Mouse (Mus musculus) midbrain, embryonic 11.5 days (tissue): Measurements from ENCODE around the gene Anxa6. TPM values are rescaled to one million over a fixed set of nuclear protein-coding genes. Genes with fewer than 3 reads are reported as not detected.
A peak's percentile ranks its signal among the peaks of the same experiment; 100 is the strongest.
"Not testable (repeated sequence)": the region's sequence is repeated elsewhere in the genome, so short reads cannot be mapped to it uniquely, and the experiment has no call there.

Source experiments
- ATAC-seq: fragments of 200-750 bp; cut with Nextera tagmentation; 2 replicates; pipeline ENCODE4 v1.8.0; 2017; ENCODE audit warnings: moderate TSS enrichment, moderate library complexity; ENCODE audit not compliant: low FRiP score
- DNase-seq: peaks from one replicate; pipeline ENCODE4 v3.0.0; 2015; ENCODE audit warnings: low spot score; ENCODE audit errors: missing footprints
- H3K27ac ChIP-seq: fragments of 300-500 bp; sonication (generic); 2 replicates; pipeline ENCODE4 v1.5.1; 2014; ENCODE audit warnings: low read depth, low read length
- H3K27me3 ChIP-seq: fragments of 300-500 bp; sonication (generic); 2 replicates; pipeline ENCODE4 v1.6.1; 2014; ENCODE audit warnings: mild to moderate bottlenecking, low read length, moderate library complexity, mixed read lengths; ENCODE audit not compliant: control insufficient read depth, insufficient read depth
- H3K36me3 ChIP-seq: fragments of 300-500 bp; sonication (generic); 2 replicates; pipeline ENCODE4 v1.6.1; 2014; ENCODE audit warnings: mild to moderate bottlenecking, low read length, moderate library complexity, mixed read lengths; ENCODE audit not compliant: control insufficient read depth, insufficient read depth
- H3K4me1 ChIP-seq: fragments of 300-500 bp; sonication (generic); 2 replicates; pipeline ENCODE4 v1.6.1; 2014; ENCODE audit warnings: low read length; ENCODE audit not compliant: control insufficient read depth, insufficient read depth
- H3K4me2 ChIP-seq: fragments of 300-500 bp; sonication (generic); 2 replicates; pipeline ENCODE4 v1.6.1; 2014; ENCODE audit warnings: mild to moderate bottlenecking, moderate library complexity
- H3K4me3 ChIP-seq: fragments of 300-500 bp; sonication (generic); 2 replicates; pipeline ENCODE4 v1.5.1; 2014; ENCODE audit warnings: low read depth, low read length
- H3K9ac ChIP-seq: fragments of 300-500 bp; sonication (generic); 2 replicates; pipeline ENCODE4 v1.6.1; 2014; ENCODE audit warnings: low read length
- H3K9me3 ChIP-seq: fragments of 300-500 bp; sonication (generic); 2 replicates; pipeline ENCODE4 v1.6.1; 2016; ENCODE audit warnings: low read length; ENCODE audit not compliant: control insufficient read depth
- WGBS: fragments of 180-500 bp; shearing (Covaris S2); extraction: QIAGEN DNeasy Blood & Tissue Kit; methylation state at CpG from one replicate; pipeline ENCODE4 v1.1.7; 2014; 5-methylcytosine and 5-hydroxymethylcytosine counted together
- polyA plus RNA-seq: library from polyadenylated mRNA; unstranded; fragments of >200 nt; fragmentation: Nextera tagmentation; extraction: Ambion mirVana; gene quantifications from 2 replicates; pipeline ENCODE4 v1.2.1, GENCODE M21; 2014

Gene Anxa6
- polyA plus RNA-seq, 1 experiment from 2014 or later = 71.2 TPM

GRCm38 (mm10) chr11:54965234-54965633 lies 68.0 kb downstream of the Anxa6 start:
- H3K27ac ChIP-seq = no peak overlapping the region
- no peaks in the 10 kb centered on the region for H3K4me1 ChIP-seq
- no peak overlapping the region for H3K9ac ChIP-seq
- DNase-seq (peak; percentile 60), ATAC-seq (no peak)
- no peaks in the 10 kb centered on the region for H3K36me3 ChIP-seq
- WGBS = 83% methylated on average over 6 of the region's 6 CpGs
- H3K9me3 ChIP-seq = no peaks in the 10 kb centered on the region
- no peak overlapping the region for H3K4me2 ChIP-seq
- no peak overlapping the region for H3K4me3 ChIP-seq
- H3K27me3 ChIP-seq = no peaks in the 10 kb centered on the region

GRCm38 (mm10) chr11:54962810-54963209 lies 70.4 kb downstream of the Anxa6 start, which contains the start of gene Tnip1:
TSS of gene Tnip1 (minus strand) at chr11:54962917.
- DNase-seq (no peak), ATAC-seq (no peak)
- H3K27ac ChIP-seq = no peak within 1 kb of the TSS
- H3K36me3 ChIP-seq = no peaks in the 10 kb centered on the region
- H3K4me3 ChIP-seq = no peak within 1 kb of the TSS
- no peak within 1 kb of the TSS for H3K9ac ChIP-seq
- no peak within 1 kb of the TSS for H3K4me2 ChIP-seq
- no peaks in the 10 kb centered on the region for H3K4me1 ChIP-seq
- no peaks in the 10 kb centered on the region for H3K27me3 ChIP-seq
- no peaks in the 10 kb centered on the region for H3K9me3 ChIP-seq
- 54% methylated on average over 6 of the region's 6 CpGs for WGBS

- H3K27ac ChIP-seq = no peak overlapping the region
- 77% methylated on average over 3 of the region's 3 CpGs for WGBS
- no peak for ATAC-seq
These were observed 71.3 kb downstream of the Anxa6 start for GRCm38 (mm10) chr11:54961921-54962320.

GRCm38 (mm10) chr11:54961164-54961850 lies 71.9 kb downstream of the Anxa6 start:
- no peak overlapping the region for H3K4me3 ChIP-seq
- 72% methylated on average over 6 of the region's 6 CpGs for WGBS
- ATAC-seq = no peak

More at GRCm38 (mm10) chr11:54961921-54962320, 71.3 kb downstream of the Anxa6 start:
- H3K27me3 ChIP-seq = no peaks in the 10 kb centered on the region
- H3K36me3 ChIP-seq = no peaks in the 10 kb centered on the region
- no peak overlapping the region for H3K9ac ChIP-seq
- H3K4me3 ChIP-seq = no peak overlapping the region
- H3K4me2 ChIP-seq = no peak overlapping the region
- no peak for DNase-seq
- H3K9me3 ChIP-seq = no peaks in the 10 kb centered on the region
- no peaks in the 10 kb centered on the region for H3K4me1 ChIP-seq

GRCm38 (mm10) chr11:54960251-54960650 lies 73.0 kb downstream of the Anxa6 start:
- ATAC-seq (no peak), DNase-seq (no peak)
- H3K4me2 ChIP-seq = no peak overlapping the region
- no peaks in the 10 kb centered on the region for H3K36me3 ChIP-seq
- no peaks in the 10 kb centered on the region for H3K9me3 ChIP-seq
- no peak overlapping the region for H3K4me3 ChIP-seq
- H3K9ac ChIP-seq = no peak overlapping the region
- no peaks in the 10 kb centered on the region for H3K27me3 ChIP-seq
- 85% methylated on average over 6 of the region's 6 CpGs for WGBS
- no peak overlapping the region for H3K27ac ChIP-seq
- H3K4me1 ChIP-seq = no peaks in the 10 kb centered on the region

More at GRCm38 (mm10) chr11:54961164-54961850, 71.9 kb downstream of the Anxa6 start:
- Histone ChIP-seq H3K4me2 (no peak overlapping the region), H3K9me3 (no peaks in the 10 kb centered on the region), H3K36me3 (no peaks in the 10 kb centered on the region), H3K9ac (no peak overlapping the region), H3K4me1 (no peaks in the 10 kb centered on the region), H3K27ac (no peak overlapping the region), H3K27me3 (no peaks in the 10 kb centered on the region)
- DNase-seq = no peak

- Histone ChIP-seq H3K4me3 (no peak overlapping the region), H3K4me2 (no peak overlapping the region), H3K27me3 (no peaks in the 10 kb centered on the region), H3K4me1 (0 out of 2 replicates have a peak, but pooled peaks cover 5% of the 10 kb centered on the region), H3K27ac (no peak overlapping the region), H3K9me3 (no peaks in the 10 kb centered on the region), H3K36me3 (no peaks in the 10 kb centered on the region), H3K9ac (no peak overlapping the region)
- 70% methylated on average over 3 of the region's 3 CpGs for WGBS
- DNase-seq (no peak), ATAC-seq (no peak)
These were observed 74.6 kb downstream of the Anxa6 start for GRCm38 (mm10) chr11:54958571-54959073.

- 88% methylated on average over 3 of the region's 3 CpGs for WGBS
- not testable (repeated sequence) for H3K4me3 ChIP-seq, DNase-seq, H3K4me2 ChIP-seq, H3K4me1 ChIP-seq, H3K9ac ChIP-seq, H3K27me3 ChIP-seq, ATAC-seq, H3K27ac ChIP-seq, H3K9me3 ChIP-seq, H3K36me3 ChIP-seq
These were observed 75.5 kb downstream of the Anxa6 start for GRCm38 (mm10) chr11:54957708-54958107.

- ATAC-seq (no peak), DNase-seq (no peak)
- WGBS = 65% methylated on average over 7 of the region's 7 CpGs
- Histone ChIP-seq H3K27ac (no peak overlapping the region), H3K4me1 (0 out of 2 replicates have a peak, but pooled peaks cover 5% of the 10 kb centered on the region), H3K9ac (no peak overlapping the region), H3K4me2 (no peak overlapping the region), H3K4me3 (no peak overlapping the region), H3K9me3 (no peaks in the 10 kb centered on the region), H3K27me3 (no peaks in the 10 kb centered on the region), H3K36me3 (no peaks in the 10 kb centered on the region)
These were observed 76.3 kb downstream of the Anxa6 start for GRCm38 (mm10) chr11:54956912-54957311.

GRCm38 (mm10) chr11:54955735-54956480 lies 77.3 kb downstream of the Anxa6 start:
- Histone ChIP-seq H3K27ac (peak overlapping the region; percentile 67), H3K36me3 (no peaks in the 10 kb centered on the region), H3K9ac (peak overlapping the region; percentile 84), H3K4me1 (0 out of 2 replicates have a peak, but pooled peaks cover 5% of the 10 kb centered on the region), H3K9me3 (no peaks in the 10 kb centered on the region), H3K4me2 (peak overlapping the region; percentile 60), H3K4me3 (peak overlapping the region; percentile 73), H3K27me3 (no peaks in the 10 kb centered on the region)
- peak; percentile 100 for DNase-seq
- ATAC-seq = peak; percentile 98
- WGBS = under 1% methylated on average over 59 of the region's 59 CpGs
